In the genomic region with DNA sequence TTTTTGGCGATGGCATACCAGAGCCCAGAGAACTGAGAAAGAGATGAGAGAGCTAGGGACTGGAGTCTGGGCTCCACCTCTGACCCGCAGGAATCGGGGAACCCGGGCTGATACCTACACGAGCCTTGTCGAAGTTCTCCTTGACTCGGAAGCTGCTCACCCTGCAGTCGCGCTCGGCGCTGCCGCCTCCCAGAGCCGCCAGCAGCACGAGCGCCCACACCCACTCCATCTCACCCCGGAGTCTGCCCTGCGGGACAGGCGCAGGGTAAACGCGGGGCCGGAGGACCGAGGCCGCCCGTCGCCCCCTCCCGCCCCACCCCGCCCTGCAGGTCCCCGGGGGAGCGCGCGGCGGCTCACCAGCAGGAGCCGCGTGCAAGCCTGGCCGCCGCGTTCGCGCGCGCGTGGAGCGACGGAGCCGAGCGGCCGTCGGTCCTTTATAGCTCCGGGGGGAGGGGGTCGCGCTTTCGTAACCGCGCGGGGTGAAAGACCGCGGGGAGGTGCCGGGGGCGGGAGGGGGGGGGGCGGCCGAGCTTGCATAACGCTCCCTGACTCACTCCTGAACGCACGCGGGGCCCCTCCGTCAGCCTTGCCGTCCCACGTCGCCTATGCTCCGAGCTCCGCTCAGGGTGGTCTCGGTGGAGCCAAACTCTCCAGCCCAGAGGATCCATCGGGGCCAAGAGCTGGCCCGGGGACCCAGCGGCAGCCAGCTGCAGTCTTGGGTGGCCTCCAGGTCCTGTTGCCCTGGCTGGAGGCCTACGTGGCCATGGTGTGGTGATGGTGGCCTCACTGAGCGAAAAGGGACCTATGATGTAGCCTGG, we compare ENCODE assay signal across 8 mouse cellular contexts. TPM values are rescaled to one million over a fixed set of nuclear protein-coding genes. Genes with fewer than 3 reads are reported as not detected.
A peak's percentile ranks its signal among the peaks of the same experiment; 100 is the strongest.
DNase-seq lines count a peak whose midpoint lies in the region; ATAC-seq lines count a peak whose summit lies in the region.

No protein-coding gene starts in this region.

- H3K27me3 ChIP-seq in forebrain, embryonic 11.5 days (ENCODE audit: control insufficient read depth, insufficient read depth, low read length), result peaks cover 23% of the 10 kb centered on the region
- H3K27me3 ChIP-seq in heart, embryonic 16.5 days (ENCODE audit: control insufficient read depth, insufficient read depth, low read length), result peaks cover 35% of the 10 kb centered on the region
- 0 out of 2 replicates have a peak, but pooled peaks cover 3% of the 10 kb centered on the region for H3K27me3 ChIP-seq in limb, embryonic 11.5 days (ENCODE audit: control insufficient read depth, insufficient read depth, low read length)
- H3K27me3 ChIP-seq in midbrain, embryonic 12.5 days, result peaks cover 34% of the 10 kb centered on the region
- H3K27me3 ChIP-seq in stomach, embryonic 16.5 days (ENCODE audit: control insufficient read depth, insufficient read depth, low read length), result 0 out of 2 replicates have a peak, but pooled peaks cover 10% of the 10 kb centered on the region

- H3K27ac ChIP-seq in forebrain, embryonic 11.5 days (ENCODE audit: low read depth, low read length), result no peak overlapping the region
- no peak overlapping the region for H3K27ac ChIP-seq in heart, embryonic 16.5 days (ENCODE audit: low read length)
- H3K27ac ChIP-seq in limb, embryonic 11.5 days (replicated peaks; ENCODE audit: low read depth, low read length), result no peak overlapping the region
- H3K27ac ChIP-seq in midbrain, embryonic 12.5 days (replicated peaks), result no peak overlapping the region
- H3K27ac ChIP-seq in stomach, embryonic 16.5 days (ENCODE audit: low read length), result no peak overlapping the region

- H3K9ac ChIP-seq in forebrain, embryonic 11.5 days (ENCODE audit: low read length), result peak overlapping the region; percentile 60
- peak overlapping the region; percentile 43 for H3K9ac ChIP-seq in heart, embryonic 16.5 days (ENCODE audit: low read length)
- H3K9ac ChIP-seq in limb, embryonic 11.5 days (ENCODE audit: low read length), result peak overlapping the region; percentile 60
- peak overlapping the region; percentile 59 for H3K9ac ChIP-seq in midbrain, embryonic 12.5 days (replicated peaks)
- H3K9ac ChIP-seq in stomach, embryonic 16.5 days (ENCODE audit: low read length), result peak overlapping the region; percentile 76

- no peaks in the 10 kb centered on the region for H3K9me3 ChIP-seq in forebrain, embryonic 11.5 days (ENCODE audit: control insufficient read depth, low read length)
- H3K9me3 ChIP-seq in heart, embryonic 16.5 days (replicated peaks; ENCODE audit: control insufficient read depth, low read length), result no peaks in the 10 kb centered on the region
- no peaks in the 10 kb centered on the region for H3K9me3 ChIP-seq in limb, embryonic 11.5 days (ENCODE audit: control insufficient read depth, low read length)
- no peaks in the 10 kb centered on the region for H3K9me3 ChIP-seq in midbrain, embryonic 12.5 days
- H3K9me3 ChIP-seq in stomach, embryonic 16.5 days (replicated peaks; ENCODE audit: control insufficient read depth, low read length), result no peaks in the 10 kb centered on the region

- peak; percentile 27 for DNase-seq in ovary, postnatal 10 days (ENCODE audit: low spot score)
- no peak for DNase-seq in ovary, adult 18-20 months (ENCODE audit: low spot score)
- peak; percentile 73 for DNase-seq in forebrain, embryonic 11.5 days (ENCODE audit: low spot score)
- DNase-seq in limb, embryonic 11.5 days (ENCODE audit: low spot score), result peak; percentile 71
- DNase-seq in cerebellum, adult 11 months, result no peak

- peak overlapping the region; percentile 96 for H3K4me2 ChIP-seq in forebrain, embryonic 11.5 days (ENCODE audit: low read depth, low read length, severe bottlenecking)
- peak overlapping the region; percentile 91 for H3K4me2 ChIP-seq in heart, embryonic 16.5 days (ENCODE audit: low read depth, low read length)
- H3K4me2 ChIP-seq in limb, embryonic 11.5 days (ENCODE audit: low read depth, severe bottlenecking), result peak overlapping the region; percentile 77
- H3K4me2 ChIP-seq in midbrain, embryonic 12.5 days (replicated peaks), result peak overlapping the region; percentile 97
- peak overlapping the region; percentile 96 for H3K4me2 ChIP-seq in stomach, embryonic 16.5 days (ENCODE audit: low read depth, low read length)

- peak overlapping the region; percentile 59 for H3K4me3 ChIP-seq in forebrain, embryonic 11.5 days (ENCODE audit: low read depth, low read length)
- peak overlapping the region; percentile 55 for H3K4me3 ChIP-seq in heart, embryonic 16.5 days (ENCODE audit: low read length)
- H3K4me3 ChIP-seq in limb, embryonic 11.5 days (ENCODE audit: low read depth, low read length), result peak overlapping the region; percentile 52
- peak overlapping the region; percentile 62 for H3K4me3 ChIP-seq in midbrain, embryonic 12.5 days
- peak overlapping the region; percentile 60 for H3K4me3 ChIP-seq in stomach, embryonic 16.5 days (replicated peaks; ENCODE audit: low read length)

- WGBS in forebrain, embryonic 11.5 days, result 1% methylated on average over 53 of the region's 77 CpGs
- WGBS in heart, embryonic 16.5 days, result 2% methylated on average over 50 of the region's 77 CpGs
- WGBS in limb, embryonic 11.5 days, result 1% methylated on average over 55 of the region's 77 CpGs
- under 1% methylated on average over 53 of the region's 77 CpGs for WGBS in midbrain, embryonic 12.5 days
- WGBS in stomach, embryonic 16.5 days, result under 1% methylated on average over 61 of the region's 77 CpGs

- H3K4me1 ChIP-seq in forebrain, embryonic 11.5 days (replicated peaks; ENCODE audit: control insufficient read depth, insufficient read depth, low read length), result no peaks in the 10 kb centered on the region
- H3K4me1 ChIP-seq in heart, embryonic 16.5 days (ENCODE audit: control insufficient read depth, insufficient read depth, low read length), result no peaks in the 10 kb centered on the region
- no peaks in the 10 kb centered on the region for H3K4me1 ChIP-seq in limb, embryonic 11.5 days (ENCODE audit: control insufficient read depth, insufficient read depth, low read length)
- peaks cover 8% of the 10 kb centered on the region for H3K4me1 ChIP-seq in midbrain, embryonic 12.5 days
- H3K4me1 ChIP-seq in stomach, embryonic 16.5 days (ENCODE audit: control insufficient read depth, insufficient read depth, low read length), result no peaks in the 10 kb centered on the region

- ATAC-seq in forebrain, embryonic 11.5 days (replicated peaks; ENCODE audit: low FRiP score), result peak; percentile 58; the same call in 1 of the 2 replicates
- ATAC-seq in heart, embryonic 16.5 days (replicated peaks; ENCODE audit: extremely low read depth, insufficient read depth, low FRiP score), result peak; percentile 37
- peak; percentile 65 for ATAC-seq in limb, embryonic 11.5 days (ENCODE audit: insufficient number of reproducible peaks, low FRiP score, low TSS enrichment, low read depth)
- peak; percentile 79 for ATAC-seq in midbrain, embryonic 12.5 days (ENCODE audit: low FRiP score, low read depth)
- peak; percentile 78 for ATAC-seq in stomach, embryonic 16.5 days (ENCODE audit: insufficient read depth, low FRiP score)

- H3K36me3 ChIP-seq in forebrain, embryonic 11.5 days (ENCODE audit: control insufficient read depth, insufficient read depth, low read length), result no peaks in the 10 kb centered on the region
- H3K36me3 ChIP-seq in heart, embryonic 16.5 days (ENCODE audit: control insufficient read depth, insufficient read depth), result no peaks in the 10 kb centered on the region
- no peaks in the 10 kb centered on the region for H3K36me3 ChIP-seq in limb, embryonic 11.5 days (ENCODE audit: control insufficient read depth, insufficient read depth, low read length)
- H3K36me3 ChIP-seq in midbrain, embryonic 12.5 days, result no peaks in the 10 kb centered on the region
- H3K36me3 ChIP-seq in stomach, embryonic 16.5 days (ENCODE audit: control insufficient read depth, insufficient read depth, low read length), result no peaks in the 10 kb centered on the region

RNA-seq across cellular contexts. Expression of gene Rbp4, which starts 0.5 kb away (rescaled TPM):
- 1.1 TPM in 2 replicates for polyA plus RNA-seq in forebrain, embryonic 11.5 days (2014; fragmentation: Nextera tagmentation; extraction: Ambion mirVana)
- polyA plus RNA-seq in heart, embryonic 16.5 days (2015; fragmentation: Nextera tagmentation; extraction: Ambion mirVana), result 4.3 and 4.5 TPM in 2 replicates
- polyA plus RNA-seq in limb, embryonic 11.5 days (2014; fragmentation: Nextera tagmentation; extraction: Ambion mirVana), result 4.2 and 6.1 TPM in 2 replicates
- 1.8 and 4.6 TPM in 2 replicates for polyA plus RNA-seq in midbrain, embryonic 12.5 days (2016; fragmentation: Nextera tagmentation; extraction: Ambion mirVana)
- 89.1 and 128 TPM in 2 replicates for polyA plus RNA-seq in stomach, embryonic 16.5 days (2015; fragmentation: Nextera tagmentation; extraction: Ambion mirVana)

RNA-seq across cellular contexts. Expression of gene Pde6c, which starts 8.0 kb away (rescaled TPM):
- polyA plus RNA-seq in forebrain, embryonic 11.5 days (2014; fragmentation: Nextera tagmentation; extraction: Ambion mirVana), result not detected in 2 replicates
- polyA plus RNA-seq in heart, embryonic 16.5 days (2015; fragmentation: Nextera tagmentation; extraction: Ambion mirVana), result not detected in 2 replicates
- 0.09 TPM in 1 of 2 replicates, not detected in the other for polyA plus RNA-seq in limb, embryonic 11.5 days (2014; fragmentation: Nextera tagmentation; extraction: Ambion mirVana)
- polyA plus RNA-seq in midbrain, embryonic 12.5 days (2016; fragmentation: Nextera tagmentation; extraction: Ambion mirVana), result 0.09 and 0.14 TPM in 2 replicates
- polyA plus RNA-seq in stomach, embryonic 16.5 days (2015; fragmentation: Nextera tagmentation; extraction: Ambion mirVana), result 0.39 and 0.43 TPM in 2 replicates

RNA-seq across cellular contexts. Expression of gene Ffar4, which starts 27.7 kb away (rescaled TPM):
- polyA plus RNA-seq in forebrain, embryonic 11.5 days (2014; fragmentation: Nextera tagmentation; extraction: Ambion mirVana), result not detected in 2 replicates
- 0.35 and 0.49 TPM in 2 replicates for polyA plus RNA-seq in heart, embryonic 16.5 days (2015; fragmentation: Nextera tagmentation; extraction: Ambion mirVana)
- 0.31 and 0.72 TPM in 2 replicates for polyA plus RNA-seq in limb, embryonic 11.5 days (2014; fragmentation: Nextera tagmentation; extraction: Ambion mirVana)
- polyA plus RNA-seq in midbrain, embryonic 12.5 days (2016; fragmentation: Nextera tagmentation; extraction: Ambion mirVana), result not detected in 2 replicates
- 5.3 and 6.2 TPM in 2 replicates for polyA plus RNA-seq in stomach, embryonic 16.5 days (2015; fragmentation: Nextera tagmentation; extraction: Ambion mirVana)

Comparison
In these comparisons a context has a peak if more than half of its experiments do, and no peak if none do; other contexts are left out.
1. DNase-seq: peak in ovary, postnatal 10 days (single experiment), forebrain, embryonic 11.5 days (single experiment) and limb, embryonic 11.5 days (single experiment); none in ovary, adult 18-20 months (single experiment) and cerebellum, adult 11 months (single experiment).
2. RNA of gene Rbp4, which starts 0.5 kb away (polyA plus RNA-seq): 89.1 to 128 TPM in stomach, embryonic 16.5 days; 4.2 to 6.1 TPM in limb, embryonic 11.5 days, 4.3 to 4.5 TPM in heart, embryonic 16.5 days, 1.8 to 4.6 TPM in midbrain, embryonic 12.5 days and 1.1 TPM in forebrain, embryonic 11.5 days; every median in the first group is over 10 times any median in the second.
3. Peak in every context shown above with its lines, with median percentiles within 50 percentile points of each other: ATAC-seq, H3K4me2 ChIP-seq, H3K4me3 ChIP-seq and H3K9ac ChIP-seq.